Mouse (Mus musculus) liver, embryonic 11.5 days (tissue): ENCODE results near the gene Kcng1. TPM values are rescaled to one million over a fixed set of nuclear protein-coding genes. Genes with fewer than 3 reads are reported as not detected.
A peak's percentile ranks its signal among the peaks of the same experiment; 100 is the strongest.

Source experiments
- ATAC-seq: fragments of 200-750 bp; cut with Nextera tagmentation; replicated peaks from 2 replicates; pipeline ENCODE4 v1.8.0; 2017; ENCODE audit warnings: moderate number of reproducible peaks, mild to moderate bottlenecking, moderate TSS enrichment, moderate library complexity; ENCODE audit not compliant: low FRiP score
- DNase-seq: peaks from one replicate; pipeline ENCODE4 v3.0.0-alpha.2; 2017; ENCODE audit warnings: low spot score
- H3K27ac ChIP-seq: fragments of 300-500 bp; sonication (generic); 2 replicates; pipeline ENCODE4 v1.5.1; 2014; ENCODE audit warnings: mild to moderate bottlenecking, low read depth, low read length, control low read depth
- H3K27me3 ChIP-seq: fragments of 300-500 bp; sonication (generic); replicated peaks from 2 replicates; pipeline ENCODE4 v1.6.1; 2014; ENCODE audit warnings: low read length, mixed read lengths; ENCODE audit not compliant: control insufficient read depth, insufficient read depth
- H3K36me3 ChIP-seq: fragments of 300-500 bp; sonication (generic); 2 replicates; pipeline ENCODE4 v1.6.1; 2014; ENCODE audit warnings: mild to moderate bottlenecking, low read length, moderate library complexity, mixed read lengths; ENCODE audit not compliant: control insufficient read depth, insufficient read depth
- H3K4me1 ChIP-seq: fragments of 300-500 bp; sonication (generic); replicated peaks from 2 replicates; pipeline ENCODE4 v1.6.1; 2014; ENCODE audit warnings: low read length, mixed read lengths; ENCODE audit not compliant: control insufficient read depth, insufficient read depth
- H3K4me2 ChIP-seq: fragments of 300-500 bp; sonication (generic); 2 replicates; pipeline ENCODE4 v1.6.1; 2014; ENCODE audit warnings: mild to moderate bottlenecking, control low read depth, moderate library complexity
- H3K4me3 ChIP-seq: fragments of 300-500 bp; sonication (generic); 2 replicates; pipeline ENCODE4 v1.5.1; 2014; ENCODE audit warnings: low read depth, low read length, control low read depth
- H3K9ac ChIP-seq: fragments of 300-500 bp; sonication (generic); 2 replicates; pipeline ENCODE4 v1.6.1; 2014; ENCODE audit warnings: low read depth, low read length, control low read depth
- H3K9me3 ChIP-seq: fragments of 300-500 bp; sonication (generic); 2 replicates; pipeline ENCODE4 v1.6.1; 2016; ENCODE audit warnings: low read length, inconsistent platforms, mixed read lengths; ENCODE audit not compliant: control insufficient read depth
- WGBS: fragments of 180-500 bp; shearing (Covaris S2); extraction: QIAGEN DNeasy Blood & Tissue Kit; methylation state at CpG from one replicate; pipeline ENCODE4 v1.1.7; 2014; 5-methylcytosine and 5-hydroxymethylcytosine counted together
- polyA plus RNA-seq: library from polyadenylated mRNA; unstranded; fragments of >200 nt; fragmentation: Nextera tagmentation; extraction: Ambion mirVana; gene quantifications from 2 replicates; pipeline ENCODE4 v1.2.1, GENCODE M21; 2014

Gene Kcng1
- polyA plus RNA-seq, 1 experiment from 2014 or later, result 0.95 TPM

- Histone ChIP-seq H3K27ac (no peak overlapping the region), H3K27me3 (peaks cover 74% of the 10 kb centered on the region), H3K4me2 (peak overlapping the region; percentile 78), H3K4me1 (peaks cover 8% of the 10 kb centered on the region; the same call in 1 of the 2 replicates), H3K9me3 (no peaks in the 10 kb centered on the region), H3K4me3 (peak overlapping the region; percentile 49), H3K36me3 (no peaks in the 10 kb centered on the region), H3K9ac (0 out of 2 replicates have a peak overlapping the region, but pooled peaks have one; percentile 20)
- ATAC-seq (peak; percentile 31; the same call in 1 of the 2 replicates), DNase-seq (no peak)
- 1% methylated on average over 71 of the region's 82 CpGs for WGBS
Measured at GRCm38 (mm10) chr2:168280729-168281581, 581 bp downstream of the Kcng1 start.

- DNase-seq, result peak; percentile 62
- Histone ChIP-seq H3K36me3 (no peaks in the 10 kb centered on the region), H3K9me3 (no peaks in the 10 kb centered on the region), H3K4me3 (no peak overlapping the region), H3K4me1 (peaks cover 9% of the 10 kb centered on the region), H3K27me3 (peaks cover 57% of the 10 kb centered on the region), H3K4me2 (no peak overlapping the region), H3K27ac (no peak overlapping the region), H3K9ac (no peak overlapping the region)
- ATAC-seq, result no peak
- 5% methylated on average over 11 of the region's 11 CpGs for WGBS
Measured at GRCm38 (mm10) chr2:168274374-168274935, 7.1 kb downstream of the Kcng1 start.

GRCm38 (mm10) chr2:168273387-168273786, 8.1 kb downstream of the Kcng1 start:
- Histone ChIP-seq H3K4me3 (no peak overlapping the region), H3K4me2 (peak overlapping the region; percentile 37), H3K9me3 (no peaks in the 10 kb centered on the region), H3K36me3 (no peaks in the 10 kb centered on the region), H3K4me1 (peaks cover 9% of the 10 kb centered on the region), H3K9ac (no peak overlapping the region), H3K27ac (no peak overlapping the region), H3K27me3 (peaks cover 56% of the 10 kb centered on the region)
- DNase-seq (no peak), ATAC-seq (no peak)
- 14% methylated on average over 9 of the region's 9 CpGs for WGBS

- no peak overlapping the region for H3K4me3 ChIP-seq
- peak overlapping the region; percentile 29 for H3K4me2 ChIP-seq
- no peak for ATAC-seq
Measured at GRCm38 (mm10) chr2:168268033-168268432, 13.5 kb downstream of the Kcng1 start.

GRCm38 (mm10) chr2:168260900-168261299, 20.6 kb downstream of the Kcng1 start:
- Histone ChIP-seq H3K9me3 (no peaks in the 10 kb centered on the region), H3K36me3 (no peaks in the 10 kb centered on the region), H3K9ac (no peak overlapping the region), H3K4me2 (no peak overlapping the region), H3K27me3 (peaks cover 36% of the 10 kb centered on the region), H3K4me1 (no peaks in the 10 kb centered on the region), H3K4me3 (no peak overlapping the region), H3K27ac (no peak overlapping the region)
- DNase-seq (no peak), ATAC-seq (no peak)
- WGBS, result 85% methylated on average over 10 of the region's 10 CpGs

More at GRCm38 (mm10) chr2:168268033-168268432, 13.5 kb downstream of the Kcng1 start:
- Histone ChIP-seq H3K27ac (no peak overlapping the region), H3K36me3 (no peaks in the 10 kb centered on the region), H3K4me1 (no peaks in the 10 kb centered on the region; the same call in 1 of the 2 replicates), H3K9ac (no peak overlapping the region), H3K27me3 (peaks cover 20% of the 10 kb centered on the region), H3K9me3 (no peaks in the 10 kb centered on the region)
- no peak for DNase-seq
- 18% methylated on average over 7 of the region's 7 CpGs for WGBS

GRCm38 (mm10) chr2:168260124-168260523, 21.4 kb downstream of the Kcng1 start:
- Histone ChIP-seq H3K4me2 (no peak overlapping the region), H3K9ac (no peak overlapping the region), H3K4me1 (no peaks in the 10 kb centered on the region), H3K27me3 (peaks cover 36% of the 10 kb centered on the region), H3K9me3 (no peaks in the 10 kb centered on the region), H3K4me3 (no peak overlapping the region), H3K27ac (no peak overlapping the region), H3K36me3 (no peaks in the 10 kb centered on the region)
- ATAC-seq, result no peak
- 53% methylated on average over 3 of the region's 3 CpGs for whole genome bisulfite sequencing
- DNase-seq, result no peak

GRCm38 (mm10) chr2:168259046-168259445, 22.5 kb downstream of the Kcng1 start:
- H3K27me3 ChIP-seq, result peaks cover 39% of the 10 kb centered on the region
- WGBS, result 78% methylated on average over 8 of the region's 8 CpGs

GRCm38 (mm10) chr2:168257188-168257587, 24.3 kb downstream of the Kcng1 start:
- Histone ChIP-seq H3K9ac (no peak overlapping the region), H3K4me2 (no peak overlapping the region), H3K27me3 (peaks cover 40% of the 10 kb centered on the region), H3K36me3 (no peaks in the 10 kb centered on the region), H3K27ac (no peak overlapping the region), H3K9me3 (no peaks in the 10 kb centered on the region), H3K4me3 (no peak overlapping the region), H3K4me1 (0 out of 2 replicates have a peak, but pooled peaks cover 4% of the 10 kb centered on the region)
- DNase-seq (no peak), ATAC-seq (no peak)
- 63% methylated on average over 4 of the region's 4 CpGs for WGBS

More at GRCm38 (mm10) chr2:168259046-168259445, 22.5 kb downstream of the Kcng1 start:
- H3K9ac ChIP-seq, result no peak overlapping the region
- DNase-seq, result no peak
- no peaks in the 10 kb centered on the region for H3K36me3 ChIP-seq
- H3K4me2 ChIP-seq, result no peak overlapping the region
- H3K4me1 ChIP-seq, result no peaks in the 10 kb centered on the region
- no peaks in the 10 kb centered on the region for H3K9me3 ChIP-seq
- no peak overlapping the region for H3K4me3 ChIP-seq
- no peak for ATAC-seq
- H3K27ac ChIP-seq, result no peak overlapping the region
